Mouse (Mus musculus): ENCODE measurements around the gene Snx33. TPM values are rescaled to one million over a fixed set of nuclear protein-coding genes. Genes with fewer than 3 reads are reported as not detected.
"Not testable (repeated sequence)": the region's sequence is repeated elsewhere in the genome, so short reads cannot be mapped to it uniquely, and the experiment has no call there.

Gene Snx33
- total and polyA plus RNA-seq, 2 experiments = 7.6 to 10.5 TPM

DNA sequence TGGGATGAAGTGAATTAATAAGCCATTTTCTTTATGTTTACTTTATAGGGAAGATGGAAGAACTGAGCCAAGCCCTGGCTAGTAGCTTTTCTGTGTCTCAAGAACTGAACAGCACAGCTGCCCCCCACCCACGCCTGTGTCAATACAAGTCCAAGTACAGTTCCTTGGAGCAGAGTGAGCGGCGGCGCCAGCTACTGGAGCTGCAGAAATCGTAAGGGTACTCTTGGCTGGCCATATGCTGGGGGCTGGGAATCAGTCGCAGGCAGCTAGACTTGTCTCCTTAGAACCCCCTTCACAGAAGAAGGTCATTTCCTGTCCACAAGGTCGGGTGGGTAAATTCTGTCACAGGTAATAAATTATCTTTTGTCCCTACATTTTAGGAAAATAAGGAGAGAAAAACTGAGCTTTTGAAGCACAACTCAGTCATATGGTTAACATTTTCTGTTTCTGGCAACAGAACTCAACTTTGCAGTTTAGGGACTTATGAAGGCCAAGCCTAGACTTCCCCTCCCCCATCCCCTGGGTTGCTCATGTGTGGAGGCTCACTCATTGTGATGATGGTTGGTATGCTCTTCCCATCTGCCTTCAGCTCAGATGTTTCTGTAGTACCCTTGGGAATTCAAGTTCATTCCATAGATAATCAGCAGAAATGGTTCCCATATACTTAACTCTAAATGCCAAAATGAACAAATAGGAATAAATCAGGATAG is 28.9 kb upstream of the Snx33 start:
- no peak overlapping the region for H3K27ac ChIP-seq (replicated peaks; ENCODE audit: insufficient read depth, low read depth, low read length)
- no peak for DNase-seq (ENCODE audit: extremely low read depth, low read depth, low spot score)
- no peaks in the 10 kb centered on the region for H3K27me3 ChIP-seq (ENCODE audit: control insufficient read depth, insufficient read depth, low read length)
- WGBS = 89% methylated on average over 7 of the region's 7 CpGs
- no peak overlapping the region for H3K4me3 ChIP-seq (ENCODE audit: insufficient read depth, low read depth, low read length)
- peaks cover 3% of the 10 kb centered on the region; the same call in 1 of the 2 replicates for H3K36me3 ChIP-seq (ENCODE audit: control insufficient read depth, insufficient read depth, low read length)
- H3K4me1 ChIP-seq (ENCODE audit: control insufficient read depth, insufficient read depth, low read length) = no peaks in the 10 kb centered on the region
- no peak for TF ChIP-seq CTCF (IDR thresholded peaks at IDR 0.05; ENCODE audit: low read depth, low read length)
- no peak for TF ChIP-seq POLR2A (IDR thresholded peaks at IDR 0.05; ENCODE audit: extremely low read depth, insufficient read depth, low read length)
- no peaks in the 10 kb centered on the region for H3K79me2 ChIP-seq (ENCODE audit: control insufficient read depth, insufficient read depth, low read length)
- H3K9ac ChIP-seq (ENCODE audit: low read depth, low read length) = no peak overlapping the region

DNA sequence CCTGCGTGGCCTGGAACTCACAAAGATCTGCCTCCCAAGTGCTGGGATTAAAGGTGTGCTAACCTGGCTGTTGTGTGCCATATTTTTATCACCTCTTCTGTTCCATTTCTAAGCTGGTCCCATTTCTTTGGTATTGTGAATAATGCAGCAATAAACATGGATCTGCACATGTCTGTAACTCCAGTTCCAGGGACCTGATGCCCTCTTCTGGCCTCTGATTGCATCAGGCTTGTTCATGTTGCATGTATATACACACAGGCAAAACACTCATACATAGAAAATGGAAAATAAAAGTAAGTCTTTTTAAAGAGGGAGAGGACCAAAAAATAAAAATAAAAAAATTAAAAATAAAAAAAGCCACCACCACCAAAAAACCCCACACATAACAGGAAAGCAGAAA is 25.4 kb upstream of the Snx33 start:
- H3K9ac ChIP-seq (ENCODE audit: low read depth, low read length) = no peak overlapping the region
- no peaks in the 10 kb centered on the region for H3K36me3 ChIP-seq (ENCODE audit: control insufficient read depth, insufficient read depth, low read length)
- H3K27ac ChIP-seq (replicated peaks; ENCODE audit: insufficient read depth, low read depth, low read length) = no peak overlapping the region
- H3K4me3 ChIP-seq (ENCODE audit: insufficient read depth, low read depth, low read length) = no peak overlapping the region
- no peaks in the 10 kb centered on the region for H3K79me2 ChIP-seq (ENCODE audit: control insufficient read depth, insufficient read depth, low read length)
- H3K27me3 ChIP-seq (ENCODE audit: control insufficient read depth, insufficient read depth, low read length) = no peaks in the 10 kb centered on the region
- no peak for DNase-seq (ENCODE audit: extremely low read depth, low read depth, low spot score)
- 97% methylated on average over 1 of the region's 1 CpGs for WGBS
- peaks cover 5% of the 10 kb centered on the region; the same call in 1 of the 2 replicates for H3K4me1 ChIP-seq (ENCODE audit: control insufficient read depth, insufficient read depth, low read length)
- no peak for TF ChIP-seq CTCF (IDR thresholded peaks at IDR 0.05; ENCODE audit: low read depth, low read length)
- TF ChIP-seq POLR2A (IDR thresholded peaks at IDR 0.05; ENCODE audit: extremely low read depth, insufficient read depth, low read length) = no peak

DNA sequence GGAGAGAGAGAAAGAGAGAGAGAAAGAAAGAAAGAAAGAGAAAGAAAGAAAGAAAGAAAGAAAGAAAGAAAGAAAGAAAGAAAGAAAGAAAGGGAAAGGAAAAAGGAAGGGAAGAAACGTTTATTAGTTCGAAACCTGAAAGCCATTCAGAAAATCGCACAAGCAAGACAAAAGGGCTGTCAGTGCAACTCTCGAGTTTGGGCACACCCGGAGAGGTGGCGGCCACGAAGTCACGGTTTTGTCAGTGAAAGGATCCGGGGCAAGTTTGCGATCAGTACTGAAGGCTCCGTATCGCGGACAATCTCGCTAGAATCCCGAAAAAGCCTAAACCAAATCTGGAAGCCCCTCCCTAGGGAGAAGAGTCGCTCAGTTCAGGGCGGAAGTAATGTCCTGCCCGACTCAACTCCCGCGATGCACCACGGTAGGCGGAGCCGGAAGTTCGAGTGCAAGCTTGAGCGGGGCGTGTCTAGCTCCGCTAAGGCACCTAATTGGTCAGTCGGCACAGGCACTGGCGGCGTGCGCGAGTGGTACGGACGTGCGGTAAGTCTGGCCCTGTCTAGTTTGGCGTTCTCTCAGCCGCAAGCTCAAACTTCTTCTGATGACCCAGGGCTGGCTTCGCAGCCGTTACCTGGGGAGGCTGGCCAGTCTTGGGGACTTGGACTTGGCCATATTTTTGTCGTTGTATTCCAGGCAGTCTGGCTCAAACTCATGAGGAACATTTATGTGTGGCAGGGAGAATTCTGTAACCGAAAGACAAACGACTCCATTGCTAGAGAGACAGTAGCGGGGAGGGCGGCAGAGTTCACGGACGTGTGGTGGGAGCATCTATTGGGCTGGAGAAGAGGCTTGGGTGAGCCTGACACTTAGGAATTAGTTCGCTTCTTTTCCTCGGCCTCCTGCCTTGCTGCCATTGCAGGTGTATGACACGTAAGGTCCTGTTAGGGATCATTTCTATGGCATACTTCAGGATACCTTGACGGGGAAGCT is 22.5 kb upstream of the Snx33 start, which contains the start of gene Snupn:
TSS of gene Snupn (plus strand) at position 465 of the 987 bp plus-strand sequence.
- Histone ChIP-seq H3K79me2 (ENCODE audit: control insufficient read depth, insufficient read depth, low read length) (0 out of 2 replicates have a peak, but pooled peaks cover 2% of the 10 kb centered on the region), H3K4me3 (ENCODE audit: insufficient read depth, low read depth, low read length) (peak within 1 kb of the TSS; percentile 58), H3K27me3 (ENCODE audit: control insufficient read depth, insufficient read depth, low read length) (no peaks in the 10 kb centered on the region), H3K27ac (replicated peaks; ENCODE audit: insufficient read depth, low read depth, low read length) (peak within 1 kb of the TSS; percentile 80), H3K4me1 (ENCODE audit: control insufficient read depth, insufficient read depth, low read length) (peaks cover 5% of the 10 kb centered on the region; the same call in 1 of the 2 replicates), H3K9ac (ENCODE audit: low read depth, low read length) (peak within 1 kb of the TSS; percentile 73), H3K36me3 (ENCODE audit: control insufficient read depth, insufficient read depth, low read length) (no peaks in the 10 kb centered on the region)
- WGBS = under 1% methylated on average over 50 of the region's 50 CpGs
- TF ChIP-seq POLR2A (IDR thresholded peaks at IDR 0.05; ENCODE audit: extremely low read depth, insufficient read depth, low read length) (peak; percentile 63; the same call in 1 of the 2 replicates), CTCF (IDR thresholded peaks at IDR 0.05; ENCODE audit: low read depth, low read length) (no peak)
- peak; percentile 96 for DNase-seq (ENCODE audit: extremely low read depth, low read depth, low spot score)

GRCm38 (mm10) chr9:56949767-56950166 is 21.6 kb upstream of the Snx33 start:
- TF ChIP-seq CTCF (IDR thresholded peaks at IDR 0.05; ENCODE audit: low read depth, low read length) (no peak), POLR2A (IDR thresholded peaks at IDR 0.05; ENCODE audit: extremely low read depth, insufficient read depth, low read length) (no peak)
- DNase-seq (ENCODE audit: extremely low read depth, low read depth, low spot score) = peak; percentile 69
- Histone ChIP-seq H3K36me3 (ENCODE audit: control insufficient read depth, insufficient read depth, low read length) (no peaks in the 10 kb centered on the region), H3K79me2 (ENCODE audit: control insufficient read depth, insufficient read depth, low read length) (0 out of 2 replicates have a peak, but pooled peaks cover 3% of the 10 kb centered on the region), H3K9ac (ENCODE audit: low read depth, low read length) (no peak overlapping the region), H3K4me1 (ENCODE audit: control insufficient read depth, insufficient read depth, low read length) (peaks cover 5% of the 10 kb centered on the region; the same call in 1 of the 2 replicates), H3K4me3 (ENCODE audit: insufficient read depth, low read depth, low read length) (peak overlapping the region; percentile 48), H3K27me3 (ENCODE audit: control insufficient read depth, insufficient read depth, low read length) (no peaks in the 10 kb centered on the region), H3K27ac (replicated peaks; ENCODE audit: insufficient read depth, low read depth, low read length) (0 out of 2 replicates have a peak overlapping the region, but pooled peaks have one; percentile 28)
- 4% methylated on average over 13 of the region's 13 CpGs for WGBS

DNA sequence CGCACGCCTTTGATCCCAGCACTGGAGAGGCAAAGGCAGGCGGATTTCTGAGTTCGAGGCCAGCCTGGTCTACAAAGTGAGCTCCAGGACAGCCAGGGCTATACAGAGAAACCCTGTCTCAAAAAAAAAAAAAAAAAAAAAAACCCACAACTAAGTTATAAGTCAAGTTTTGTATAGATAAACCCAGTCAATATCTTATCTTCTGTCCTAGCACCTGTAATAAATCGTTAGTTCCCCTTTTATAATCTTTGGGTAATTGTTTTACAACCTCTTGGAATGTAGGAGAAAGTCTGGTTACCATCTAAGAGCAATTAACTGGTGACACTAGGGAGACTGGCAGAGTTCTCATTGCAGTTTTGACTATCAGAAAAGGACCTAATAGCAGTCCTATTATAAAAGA is 20.5 kb upstream of the Snx33 start:
- not testable (repeated sequence) for H3K27ac ChIP-seq (replicated peaks; ENCODE audit: insufficient read depth, low read depth, low read length); H3K4me1 ChIP-seq (ENCODE audit: control insufficient read depth, insufficient read depth, low read length); H3K79me2 ChIP-seq (ENCODE audit: control insufficient read depth, insufficient read depth, low read length); H3K27me3 ChIP-seq (ENCODE audit: control insufficient read depth, insufficient read depth, low read length); H3K36me3 ChIP-seq (ENCODE audit: control insufficient read depth, insufficient read depth, low read length); DNase-seq (ENCODE audit: extremely low read depth, low read depth, low spot score); H3K4me3 ChIP-seq (ENCODE audit: insufficient read depth, low read depth, low read length); H3K9ac ChIP-seq (ENCODE audit: low read depth, low read length)
- WGBS = 87% methylated on average over 5 of the region's 5 CpGs

Measured in liver, adult 2 months (tissue).